ENCODE assay signal across 10 mouse cellular contexts in genomic region chr17:5298891-5299559, GRCm38 (mm10).
DNase-seq lines count a peak whose midpoint lies in the region; ATAC-seq lines count a peak whose summit lies in the region.
"Had no signal": no experiment of that assay in that cellular context is flagged by ENCODE, and none has a peak within 500 bp of the region (broad histone marks: within the 10 kb centered on the region; RNA-seq: fewer than 3 reads in every experiment).

No protein-coding gene starts in this region.

- WGBS in forebrain, embryonic 10.5 days, result 93% methylated on average over 5 of the region's 5 CpGs
- WGBS in forebrain, embryonic 14.5 days, result 69% methylated on average over 5 of the region's 5 CpGs
- 76% methylated on average over 5 of the region's 5 CpGs for WGBS in kidney, embryonic 14.5 days

- H3K27ac ChIP-seq in forebrain, embryonic 10.5 days, result peak overlapping the region; percentile 58; the same call in 1 of the 2 replicates
- no peak overlapping the region for H3K27ac ChIP-seq in forebrain, embryonic 14.5 days (ENCODE audit: low read depth, low read length)
- no peak overlapping the region for H3K27ac ChIP-seq in kidney, embryonic 14.5 days (ENCODE audit: low read depth, low read length)
- H3K27ac ChIP-seq: liver, embryonic 15.5 days; midbrain, embryonic 12.5 days had no signal

- H3K36me3 ChIP-seq in forebrain, embryonic 10.5 days (replicated peaks), result peaks cover 26% of the 10 kb centered on the region
- H3K36me3 ChIP-seq in forebrain, embryonic 14.5 days (ENCODE audit: control insufficient read depth, insufficient read depth, low read length), result 0 out of 2 replicates have a peak, but pooled peaks cover 4% of the 10 kb centered on the region
- peaks cover 3% of the 10 kb centered on the region; the same call in 1 of the 2 replicates for H3K36me3 ChIP-seq in kidney, embryonic 14.5 days (ENCODE audit: control insufficient read depth, insufficient read depth, low read length)
- H3K36me3 ChIP-seq: liver, embryonic 15.5 days; midbrain, embryonic 12.5 days had no signal

- H3K4me2 ChIP-seq in forebrain, embryonic 14.5 days (ENCODE audit: low read length), result no peak overlapping the region
- no peak overlapping the region for H3K4me2 ChIP-seq in kidney, embryonic 14.5 days (replicated peaks; ENCODE audit: low read depth, low read length)
- H3K4me2 ChIP-seq: liver, embryonic 15.5 days; midbrain, embryonic 12.5 days had no signal

- no peak for ATAC-seq in forebrain, embryonic 14.5 days
- no peak for ATAC-seq in kidney, embryonic 14.5 days (ENCODE audit: low FRiP score, low TSS enrichment)
- no peak for ATAC-seq in monocyte, adult 5-6 weeks (replicated peaks; ENCODE audit: insufficient number of reproducible peaks, low FRiP score, low TSS enrichment, poor library complexity, severe bottlenecking)
- no peak for ATAC-seq in erythroid progenitor cell, adult 5-6 weeks (replicated peaks; ENCODE audit: low FRiP score, poor library complexity, severe bottlenecking)

- H3K9ac ChIP-seq in forebrain, embryonic 14.5 days (ENCODE audit: low read length), result no peak overlapping the region
- no peak overlapping the region for H3K9ac ChIP-seq in kidney, embryonic 14.5 days (ENCODE audit: low read depth, low read length)
- H3K9ac ChIP-seq: liver, embryonic 15.5 days; midbrain, embryonic 12.5 days had no signal

- H3K4me3 ChIP-seq in forebrain, embryonic 10.5 days, result no peak overlapping the region
- no peak overlapping the region for H3K4me3 ChIP-seq in forebrain, embryonic 14.5 days (ENCODE audit: low read depth, low read length)
- H3K4me3 ChIP-seq in kidney, embryonic 14.5 days (ENCODE audit: low read length), result no peak overlapping the region
- H3K4me3 ChIP-seq: liver, embryonic 15.5 days; midbrain, embryonic 12.5 days had no signal

- DNase-seq in forebrain, embryonic 10.5 days (ENCODE audit: extremely low spot score, low spot score), result no peak
- no peak for DNase-seq in forebrain, embryonic 14.5 days (ENCODE audit: low spot score)
- peak; percentile 51 for DNase-seq in kidney, postnatal 10 days
- DNase-seq in 3T3-L1 (ENCODE audit: low read depth, low spot score), result peak; percentile 20
- peak; percentile 72 to 82 for DNase-seq in cerebellum, postnatal 10 days

- H3K9me3 ChIP-seq in forebrain, embryonic 10.5 days, result no peaks in the 10 kb centered on the region
- H3K9me3 ChIP-seq in forebrain, embryonic 14.5 days (replicated peaks; ENCODE audit: control insufficient read depth, low read length), result no peaks in the 10 kb centered on the region
- no peaks in the 10 kb centered on the region for H3K9me3 ChIP-seq in kidney, embryonic 14.5 days (ENCODE audit: control insufficient read depth, low read length)
- H3K9me3 ChIP-seq: liver, embryonic 15.5 days; midbrain, embryonic 12.5 days had no signal

- H3K27me3 ChIP-seq in forebrain, embryonic 10.5 days (ENCODE audit: poor library complexity, severe bottlenecking), result no peaks in the 10 kb centered on the region
- H3K27me3 ChIP-seq in forebrain, embryonic 14.5 days (replicated peaks; ENCODE audit: control insufficient read depth, insufficient read depth, low read length), result no peaks in the 10 kb centered on the region
- no peaks in the 10 kb centered on the region for H3K27me3 ChIP-seq in kidney, embryonic 14.5 days (ENCODE audit: control insufficient read depth, insufficient read depth, low read length)
- H3K27me3 ChIP-seq: liver, embryonic 15.5 days; midbrain, embryonic 12.5 days had no signal

- peaks cover 34% of the 10 kb centered on the region for H3K4me1 ChIP-seq in forebrain, embryonic 10.5 days
- peaks cover 30% of the 10 kb centered on the region for H3K4me1 ChIP-seq in forebrain, embryonic 14.5 days (ENCODE audit: control insufficient read depth, insufficient read depth, low read length)
- peaks cover 19% of the 10 kb centered on the region for H3K4me1 ChIP-seq in kidney, embryonic 14.5 days (ENCODE audit: control insufficient read depth, insufficient read depth, low read length)

Comparison
In these comparisons a context has a peak if more than half of its experiments do, and no peak if none do; other contexts are left out.
1. DNase-seq: peak in kidney, postnatal 10 days (single experiment), 3T3-L1 (single experiment) and cerebellum, postnatal 10 days (2 of 2); none in forebrain, embryonic 10.5 days (single experiment) and forebrain, embryonic 14.5 days (single experiment).